Mouse (Mus musculus) heart, adult 2 months (tissue): ENCODE data around the gene Gng11.

Source experiments
- CTCF ChIP-seq: fragments of 200-600 bp; IDR thresholded peaks from 2 replicates; pipeline ENCODE4 v1.8.1; 2022; ENCODE audit warnings: antibody characterized with exemption, mild to moderate bottlenecking, moderate library complexity
- EP300 ChIP-seq: fragments of 200-500 bp; IDR thresholded peaks from 2 replicates; pipeline ENCODE4 v1.6.1; 2011; ENCODE audit warnings: low read depth, low read length, control low read depth; ENCODE audit not compliant: insufficient read depth
- POLR2A ChIP-seq: fragments of 200-500 bp; IDR thresholded peaks from 2 replicates; pipeline ENCODE4 v1.6.1; 2011; ENCODE audit warnings: mild to moderate bottlenecking, low read depth, low read length, control low read depth; ENCODE audit not compliant: insufficient read depth

- no peak for TF ChIP-seq CTCF
- no peak for TF ChIP-seq POLR2A
- no peak for TF ChIP-seq EP300
These were observed 4.4 kb upstream of the Gng11 start for GRCm38 (mm10) chr6:3999296-3999695.
